Mouse (Mus musculus) liver, embryonic 16.5 days (tissue): ENCODE results near the gene Impad1. TPM values are rescaled to one million over a fixed set of nuclear protein-coding genes. Genes with fewer than 3 reads are reported as not detected.

Source experiments
- ATAC-seq: fragments of 200-750 bp; cut with Nextera tagmentation; 2 replicates; pipeline ENCODE4 v1.8.0; 2017; ENCODE audit warnings: low read depth, mild to moderate bottlenecking, moderate number of reproducible peaks, moderate library complexity
- H3K27ac ChIP-seq: fragments of 300-500 bp; sonication (generic); 2 replicates; pipeline ENCODE4 v1.5.1; 2014; ENCODE audit warnings: mild to moderate bottlenecking, low read length
- H3K27me3 ChIP-seq: fragments of 300-500 bp; sonication (generic); 2 replicates; pipeline ENCODE4 v1.6.1; 2014; ENCODE audit warnings: low read depth, low read length, mixed read lengths; ENCODE audit not compliant: control insufficient read depth, insufficient read depth
- H3K36me3 ChIP-seq: fragments of 300-500 bp; sonication (generic); 2 replicates; pipeline ENCODE4 v1.6.1; 2014; ENCODE audit warnings: mild to moderate bottlenecking; ENCODE audit not compliant: control insufficient read depth, insufficient read depth
- H3K4me1 ChIP-seq: fragments of 300-500 bp; sonication (generic); 2 replicates; pipeline ENCODE4 v1.6.1; 2014; ENCODE audit warnings: low read depth, low read length, mixed read lengths; ENCODE audit not compliant: control insufficient read depth
- H3K4me2 ChIP-seq: fragments of 300-500 bp; sonication (generic); 2 replicates; pipeline ENCODE4 v1.6.1; 2014; ENCODE audit warnings: low read depth, low read length, mixed read lengths
- H3K4me3 ChIP-seq: fragments of 300-500 bp; sonication (generic); 2 replicates; pipeline ENCODE4 v1.5.1; 2014; ENCODE audit warnings: low read depth, mild to moderate bottlenecking, low read length
- H3K9ac ChIP-seq: fragments of 300-500 bp; sonication (generic); 2 replicates; pipeline ENCODE4 v1.6.1; 2014; ENCODE audit warnings: low read depth, low read length
- H3K9me3 ChIP-seq: fragments of 300-500 bp; sonication (generic); replicated peaks from 2 replicates; pipeline ENCODE4 v1.6.1; 2016; ENCODE audit warnings: low read length; ENCODE audit not compliant: control insufficient read depth
- WGBS: fragments of 180-500 bp; shearing (Covaris S2); extraction: QIAGEN DNeasy Blood & Tissue Kit; methylation state at CpG from one replicate; pipeline ENCODE4 v1.1.7; 2014; ENCODE audit not compliant: insufficient replicate concordance; 5-methylcytosine and 5-hydroxymethylcytosine counted together
- polyA plus RNA-seq: library from polyadenylated mRNA; unstranded; fragments of >200 nt; fragmentation: Nextera tagmentation; extraction: Ambion mirVana; gene quantifications from 2 replicates; pipeline ENCODE4 v1.2.1, GENCODE M21; 2015

Impad1 gene
- polyA plus RNA-seq: 5.6 and 5.9 TPM in 2 replicates

DNA sequence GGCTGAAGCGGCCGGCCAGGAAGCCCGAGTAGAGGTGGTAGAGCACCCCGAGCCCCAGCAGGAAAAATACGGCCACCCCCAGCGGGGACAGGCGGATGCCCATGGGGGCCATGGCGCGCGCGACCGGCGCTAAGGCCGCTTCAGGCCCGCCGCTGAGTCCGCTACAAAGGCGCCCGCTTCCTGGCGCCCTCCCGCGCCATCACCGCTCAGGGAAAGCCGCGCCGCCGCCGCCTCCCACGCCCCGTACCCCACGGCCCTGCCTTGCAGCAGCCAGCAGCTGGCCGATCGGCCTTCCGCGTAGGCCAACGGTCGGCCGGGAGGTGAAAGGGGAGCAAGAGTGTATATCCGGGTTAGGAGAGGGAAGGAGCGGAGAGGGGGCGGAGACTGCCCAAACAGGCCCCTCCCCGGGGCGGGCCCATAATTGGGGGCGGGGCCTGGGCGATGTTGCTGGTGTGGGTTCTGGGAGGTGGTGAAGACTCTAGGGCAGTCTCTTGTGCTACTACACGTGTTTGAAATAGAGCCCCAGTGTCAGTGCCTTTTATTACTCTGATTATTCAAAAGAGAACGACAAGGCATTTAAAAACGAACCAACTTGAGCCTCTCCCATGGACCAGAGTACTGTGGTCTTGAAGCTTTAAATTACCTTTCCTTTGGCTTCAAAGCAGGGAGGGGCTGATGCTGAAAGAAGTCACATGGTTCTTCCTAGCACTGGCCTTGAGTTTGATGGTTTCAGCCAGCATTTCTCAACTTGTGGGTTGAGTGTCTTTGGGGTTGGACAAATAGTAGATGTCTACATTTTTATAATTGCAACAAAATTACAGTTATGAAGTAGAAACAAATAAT, at the start of gene Impad1:
Gene Impad1, minus strand, starts transcription at position 364 of the 843 bp plus-strand sequence.
- H3K4me1 ChIP-seq: peaks cover 16% of the 10 kb centered on the region
- H3K4me3 ChIP-seq: peak within 1 kb of the TSS; percentile 98
- H3K36me3 ChIP-seq: no peaks in the 10 kb centered on the region
- H3K9me3 ChIP-seq: no peaks in the 10 kb centered on the region
- H3K27ac ChIP-seq: peak within 1 kb of the TSS; percentile 93
- peak; percentile 91 for ATAC-seq
- H3K9ac ChIP-seq: peak within 1 kb of the TSS; percentile 82
- H3K4me2 ChIP-seq: peak within 1 kb of the TSS; percentile 84
- H3K27me3 ChIP-seq: no peaks in the 10 kb centered on the region
- WGBS: under 1% methylated on average over 48 of the region's 48 CpGs

DNA sequence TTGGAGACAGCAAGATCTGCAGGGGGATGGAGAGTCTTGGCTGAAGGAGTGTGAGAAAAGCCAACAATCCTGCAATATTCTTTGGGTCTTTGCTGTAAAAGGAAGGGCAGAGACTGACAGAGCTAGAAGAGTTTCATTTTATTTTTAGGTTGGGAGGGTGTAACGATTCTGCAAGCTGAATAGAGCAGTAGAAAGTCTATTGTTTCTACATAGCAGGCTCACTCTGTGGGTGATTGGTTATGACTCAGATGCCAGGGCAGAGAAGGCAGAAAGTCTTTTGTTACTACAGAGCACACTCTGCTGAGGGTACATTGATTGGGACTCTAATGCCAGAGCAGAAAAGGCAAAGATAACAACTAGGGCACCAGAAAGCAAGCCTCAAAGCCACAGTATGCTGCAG, 47.0 kb upstream of the Impad1 start:
- H3K4me3 ChIP-seq: no peak overlapping the region
- 34% methylated on average over 1 of the region's 1 CpGs for WGBS

DNA sequence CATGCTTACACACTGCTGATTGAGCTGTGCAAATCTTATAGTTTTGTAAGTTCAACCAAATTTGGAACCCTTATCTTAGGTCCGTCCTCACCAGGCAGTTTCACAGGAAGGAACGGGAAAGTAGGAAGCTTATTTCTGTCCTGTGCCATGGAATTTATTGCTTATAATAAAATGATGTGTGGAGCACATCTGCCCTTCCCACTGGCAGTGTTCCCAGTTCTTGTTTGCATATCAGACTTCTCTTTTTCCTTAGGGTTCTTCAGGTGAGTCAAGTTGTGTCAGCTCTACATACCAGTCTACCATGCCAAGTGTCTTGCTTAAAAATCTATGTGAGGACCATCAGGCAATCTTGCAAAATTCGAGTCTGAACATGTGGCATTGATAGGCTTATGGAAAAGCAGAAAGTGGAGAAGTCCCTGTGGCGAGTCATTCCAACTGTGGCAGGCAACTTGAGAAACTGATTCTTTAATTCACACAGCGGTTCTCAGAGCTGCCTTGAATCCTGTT, 40.7 kb upstream of the Impad1 start:
- 47% methylated on average over 5 of the region's 5 CpGs for WGBS

More for the DNA sequence above, 47.0 kb upstream of the Impad1 start:
- Histone ChIP-seq H3K9me3 (no peaks in the 10 kb centered on the region), H3K36me3 (no peaks in the 10 kb centered on the region), H3K27me3 (no peaks in the 10 kb centered on the region), H3K27ac (no peak overlapping the region), H3K4me1 (no peaks in the 10 kb centered on the region), H3K4me2 (no peak overlapping the region), H3K9ac (no peak overlapping the region)
- no peak for ATAC-seq

GRCm38 (mm10) chr4:4828131-4828530, 35.0 kb upstream of the Impad1 start:
- no peaks in the 10 kb centered on the region for H3K9me3 ChIP-seq
- H3K27ac ChIP-seq: no peak overlapping the region
- H3K4me2 ChIP-seq: no peak overlapping the region
- no peaks in the 10 kb centered on the region for H3K4me1 ChIP-seq
- H3K36me3 ChIP-seq: no peaks in the 10 kb centered on the region
- whole genome bisulfite sequencing: 53% methylated on average over 2 of the region's 2 CpGs
- H3K27me3 ChIP-seq: no peaks in the 10 kb centered on the region
- no peak overlapping the region for H3K4me3 ChIP-seq
- ATAC-seq: no peak
- H3K9ac ChIP-seq: no peak overlapping the region

More for the DNA sequence above, 40.7 kb upstream of the Impad1 start:
- Histone ChIP-seq H3K4me1 (no peaks in the 10 kb centered on the region), H3K9me3 (no peaks in the 10 kb centered on the region), H3K27me3 (no peaks in the 10 kb centered on the region), H3K4me2 (no peak overlapping the region), H3K27ac (no peak overlapping the region), H3K36me3 (no peaks in the 10 kb centered on the region), H3K9ac (no peak overlapping the region), H3K4me3 (no peak overlapping the region)
- no peak for ATAC-seq

DNA sequence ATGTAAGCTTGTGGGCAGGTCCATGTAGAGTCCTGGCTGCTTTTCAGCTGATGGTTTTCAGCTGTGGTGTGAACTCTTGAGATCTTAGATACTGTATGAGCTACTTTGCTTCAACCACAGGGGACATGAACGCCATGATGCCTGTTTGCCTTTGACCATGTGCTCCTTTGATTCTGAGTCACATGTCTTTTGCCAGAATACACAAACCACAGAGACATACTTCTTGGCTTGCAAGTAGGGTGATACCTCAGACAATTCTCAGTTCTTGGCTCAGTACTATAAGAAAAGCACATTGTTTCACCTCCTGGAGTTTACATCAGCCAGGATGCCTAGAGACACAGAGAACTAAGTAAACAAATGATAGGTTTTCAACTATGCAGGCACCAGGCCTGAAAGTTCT, 29.0 kb upstream of the Impad1 start:
- Histone ChIP-seq H3K4me2 (no peak overlapping the region), H3K4me1 (no peaks in the 10 kb centered on the region), H3K27me3 (no peaks in the 10 kb centered on the region), H3K9me3 (no peaks in the 10 kb centered on the region), H3K27ac (no peak overlapping the region), H3K9ac (no peak overlapping the region), H3K36me3 (no peaks in the 10 kb centered on the region), H3K4me3 (no peak overlapping the region)
- WGBS: 43% methylated on average over 1 of the region's 1 CpGs
- ATAC-seq: no peak

GRCm38 (mm10) chr4:4792141-4792991, 789 bp downstream of the Impad1 start:
- Histone ChIP-seq H3K36me3 (no peaks in the 10 kb centered on the region), H3K27me3 (no peaks in the 10 kb centered on the region), H3K27ac (peak overlapping the region; percentile 93), H3K9ac (peak overlapping the region; percentile 82), H3K4me2 (peak overlapping the region; percentile 84), H3K9me3 (no peaks in the 10 kb centered on the region), H3K4me1 (peaks cover 16% of the 10 kb centered on the region), H3K4me3 (peak overlapping the region; percentile 98)
- peak; percentile 91 for ATAC-seq
- under 1% methylated on average over 61 of the region's 61 CpGs for WGBS

GRCm38 (mm10) chr4:4791180-4791579, 2.0 kb downstream of the Impad1 start:
- peak overlapping the region; percentile 98 for H3K4me3 ChIP-seq
- H3K9me3 ChIP-seq: no peaks in the 10 kb centered on the region
- H3K4me1 ChIP-seq: peaks cover 16% of the 10 kb centered on the region
- no peak for ATAC-seq
- H3K36me3 ChIP-seq: no peaks in the 10 kb centered on the region
- peak overlapping the region; percentile 84 for H3K4me2 ChIP-seq
- H3K9ac ChIP-seq: peak overlapping the region; percentile 82; the same call in 1 of the 2 replicates
- H3K27ac ChIP-seq: no peak overlapping the region
- WGBS: 85% methylated on average over 1 of the region's 1 CpGs
- no peaks in the 10 kb centered on the region for H3K27me3 ChIP-seq

DNA sequence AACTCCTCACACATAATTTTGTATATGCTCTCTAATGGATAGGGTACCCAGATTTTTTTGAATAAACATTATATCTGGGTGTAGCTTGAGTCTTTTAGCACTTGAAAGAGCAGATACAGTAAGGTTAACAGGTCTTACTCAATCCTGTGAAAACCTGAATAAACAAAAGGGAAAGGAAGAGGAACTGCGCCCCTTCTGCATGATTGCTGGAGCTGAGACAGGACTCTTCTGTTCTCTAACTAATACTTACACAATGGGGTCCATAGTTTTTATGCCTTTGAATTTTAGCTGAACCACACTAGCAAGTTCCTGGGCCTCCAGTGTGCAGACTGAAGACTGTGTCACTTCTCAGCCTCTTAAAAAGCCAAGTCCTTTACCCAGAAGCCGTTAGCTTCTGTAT, 8.0 kb downstream of the Impad1 start:
- Histone ChIP-seq H3K4me1 (peaks cover 22% of the 10 kb centered on the region), H3K9ac (no peak overlapping the region), H3K27ac (no peak overlapping the region), H3K27me3 (no peaks in the 10 kb centered on the region), H3K36me3 (peaks cover 3% of the 10 kb centered on the region; the same call in 1 of the 2 replicates), H3K4me3 (no peak overlapping the region), H3K9me3 (no peaks in the 10 kb centered on the region), H3K4me2 (no peak overlapping the region)
- 72% methylated on average over 2 of the region's 2 CpGs for WGBS
- no peak for ATAC-seq
